Mouse (Mus musculus): ENCODE results near the gene Coq2. TPM values are rescaled to one million over a fixed set of nuclear protein-coding genes. Genes with fewer than 3 reads are reported as not detected.

The Coq2 gene
- total and polyA plus RNA-seq, 2 experiments from 2014 or later = 61.6 to 97.5 TPM

DNA sequence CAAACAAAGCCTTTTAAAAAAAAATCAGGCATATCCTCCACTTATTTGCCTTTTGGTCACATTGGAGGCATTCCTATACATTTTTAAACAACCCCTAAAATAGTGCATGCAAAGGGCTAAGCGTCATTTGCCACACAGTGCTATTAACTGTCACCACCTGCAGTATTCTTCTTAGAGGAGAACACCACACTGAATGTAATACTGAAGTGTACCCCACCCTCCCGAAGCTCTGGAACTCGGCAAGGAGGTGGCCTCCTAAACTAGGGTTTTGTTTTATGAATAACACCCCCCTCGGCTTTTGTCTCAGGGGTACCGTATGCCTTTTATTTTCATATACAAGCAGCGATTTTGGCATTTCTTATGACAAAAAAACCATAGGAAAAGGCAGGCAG is 5.6 kb upstream of the Coq2 start:
- Histone ChIP-seq H3K4me3 (ENCODE audit: low read length) (no peak overlapping the region), H3K36me3 (ENCODE audit: insufficient read depth, low read length) (no peaks in the 10 kb centered on the region), H3K27ac (no peak overlapping the region), H3K4me2 (ENCODE audit: low read depth, low read length) (no peak overlapping the region), H3K4me1 (ENCODE audit: insufficient read depth, low read length) (no peaks in the 10 kb centered on the region), H3K9me3 (ENCODE audit: low read length) (no peaks in the 10 kb centered on the region), H3K9ac (replicated peaks; ENCODE audit: low read length) (no peak overlapping the region), H3K27me3 (ENCODE audit: insufficient read depth, low read length) (no peaks in the 10 kb centered on the region)
- WGBS = 78% methylated on average over 6 of the region's 6 CpGs
- no peak for TF ChIP-seq CTCF (IDR thresholded peaks at IDR 0.05; ENCODE audit: low read depth)
- no peak for ATAC-seq
- DNase-seq (ENCODE audit: low spot score) = no peak

DNA sequence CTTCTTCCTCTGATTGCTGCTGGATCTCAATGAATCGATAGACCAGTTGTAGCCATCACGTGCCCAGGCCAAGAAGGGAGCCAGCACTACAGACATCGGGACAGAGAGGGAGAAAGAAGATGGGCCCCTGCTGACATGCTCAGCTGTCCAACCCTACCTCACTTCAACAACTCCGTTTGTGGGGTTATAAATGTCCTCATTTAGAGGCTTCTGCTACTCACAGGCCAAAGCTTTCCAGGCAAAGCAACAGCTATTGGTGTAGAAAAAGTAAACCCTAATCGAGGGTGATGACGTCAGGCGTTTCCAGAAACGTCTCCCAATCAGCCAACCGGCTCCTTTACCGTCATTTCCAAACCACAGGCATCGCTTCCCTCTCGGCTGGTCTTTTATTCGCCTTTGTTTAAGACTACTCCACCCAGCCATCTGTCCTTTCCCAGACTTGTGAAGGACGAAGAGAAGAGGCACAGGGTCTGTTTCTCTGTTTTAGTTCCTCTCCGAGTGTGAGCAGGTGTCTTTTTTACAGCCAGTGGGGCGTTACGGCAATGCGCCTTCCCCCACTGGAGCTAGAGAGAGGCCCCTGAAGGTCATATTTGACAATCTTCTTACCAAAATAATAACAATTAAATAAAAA is 5.1 kb upstream of the Coq2 start:
- no peaks in the 10 kb centered on the region for H3K4me1 ChIP-seq (ENCODE audit: insufficient read depth, low read length)
- DNase-seq (ENCODE audit: low spot score) (no peak), ATAC-seq (no peak)
- no peak overlapping the region for H3K4me2 ChIP-seq (ENCODE audit: low read depth, low read length)
- 55% methylated on average over 18 of the region's 18 CpGs for WGBS
- H3K9me3 ChIP-seq (ENCODE audit: low read length) = no peaks in the 10 kb centered on the region
- no peaks in the 10 kb centered on the region for H3K36me3 ChIP-seq (ENCODE audit: insufficient read depth, low read length)
- H3K27me3 ChIP-seq (ENCODE audit: insufficient read depth, low read length) = no peaks in the 10 kb centered on the region
- no peak overlapping the region for H3K27ac ChIP-seq
- no peak for TF ChIP-seq CTCF (IDR thresholded peaks at IDR 0.05; ENCODE audit: low read depth)
- no peak overlapping the region for H3K9ac ChIP-seq (replicated peaks; ENCODE audit: low read length)
- no peak overlapping the region for H3K4me3 ChIP-seq (ENCODE audit: low read length)

DNA sequence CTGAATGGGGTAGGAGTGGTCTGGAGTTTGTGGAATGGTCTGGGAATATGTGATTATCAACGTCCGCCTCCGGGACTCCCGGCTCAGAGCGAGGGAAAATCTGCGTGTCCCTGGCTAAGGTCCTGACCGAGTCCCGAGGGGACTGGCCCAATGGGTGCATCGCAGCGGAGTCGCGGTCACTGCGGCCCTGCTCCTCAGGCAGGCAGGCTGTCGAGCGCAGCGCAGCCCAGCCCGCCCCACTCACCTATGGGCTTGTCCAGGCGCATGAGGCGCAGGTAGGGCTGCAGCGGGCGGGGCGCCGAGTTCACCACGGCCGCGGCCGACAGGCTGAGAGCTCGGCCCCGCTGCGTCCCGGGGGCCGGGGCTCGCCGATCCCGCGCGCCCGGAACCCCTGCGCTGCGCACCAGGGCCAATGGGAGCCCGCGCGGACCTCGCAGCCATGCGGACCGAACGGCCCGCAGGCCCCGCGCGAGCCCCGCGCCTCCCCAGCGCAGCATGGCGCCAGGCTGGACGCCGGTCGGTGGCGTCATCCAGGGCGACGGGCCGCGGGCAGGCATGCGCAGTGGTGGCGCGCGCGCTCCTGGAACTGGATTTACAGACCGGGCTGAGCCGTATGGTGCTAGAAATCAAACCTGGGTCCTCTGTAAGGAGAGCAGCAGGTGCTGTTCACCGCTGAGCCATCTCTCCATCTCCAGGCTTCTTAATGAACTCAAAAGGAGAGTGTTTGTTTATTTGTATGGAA is 1.0 kb downstream of the Coq2 start:
- peak overlapping the region; percentile 78 for H3K4me3 ChIP-seq (ENCODE audit: low read length)
- DNase-seq (ENCODE audit: low spot score) (peak; percentile 94), ATAC-seq (peak; percentile 97)
- H3K9me3 ChIP-seq (ENCODE audit: low read length) = no peaks in the 10 kb centered on the region
- H3K4me2 ChIP-seq (ENCODE audit: low read depth, low read length) = peak overlapping the region; percentile 78
- no peak for TF ChIP-seq CTCF (IDR thresholded peaks at IDR 0.05; ENCODE audit: low read depth)
- no peaks in the 10 kb centered on the region; the same call in 1 of the 2 replicates for H3K36me3 ChIP-seq (ENCODE audit: insufficient read depth, low read length)
- no peaks in the 10 kb centered on the region for H3K27me3 ChIP-seq (ENCODE audit: insufficient read depth, low read length)
- peak overlapping the region; percentile 93 for H3K9ac ChIP-seq (replicated peaks; ENCODE audit: low read length)
- H3K27ac ChIP-seq = peak overlapping the region; percentile 78
- H3K4me1 ChIP-seq (ENCODE audit: insufficient read depth, low read length) = no peaks in the 10 kb centered on the region
- WGBS = under 1% methylated on average over 67 of the region's 71 CpGs

DNA sequence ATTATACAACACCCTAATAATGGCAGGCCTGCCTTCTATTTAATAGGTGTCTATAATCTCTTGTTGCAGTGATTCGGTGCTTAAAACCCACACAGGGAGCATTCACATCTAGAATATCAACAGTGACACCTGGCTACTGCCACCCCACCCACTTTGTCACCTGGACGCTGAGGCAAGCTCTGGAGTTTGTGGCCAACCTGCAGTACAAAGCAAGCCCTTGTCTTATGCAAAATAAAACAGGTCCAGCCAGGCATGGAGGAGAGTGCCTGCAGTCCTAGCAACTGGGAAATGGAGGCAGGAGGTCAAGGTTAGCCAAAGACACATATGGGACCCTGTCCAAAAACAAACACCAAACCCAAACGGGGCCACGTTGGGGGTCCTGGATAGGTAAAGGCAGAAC is 2.5 kb downstream of the Coq2 start:
- Histone ChIP-seq H3K4me3 (ENCODE audit: low read length) (no peak overlapping the region), H3K4me2 (ENCODE audit: low read depth, low read length) (no peak overlapping the region), H3K36me3 (ENCODE audit: insufficient read depth, low read length) (no peaks in the 10 kb centered on the region; the same call in 1 of the 2 replicates), H3K4me1 (ENCODE audit: insufficient read depth, low read length) (no peaks in the 10 kb centered on the region), H3K9me3 (ENCODE audit: low read length) (no peaks in the 10 kb centered on the region), H3K27ac (no peak overlapping the region), H3K27me3 (ENCODE audit: insufficient read depth, low read length) (no peaks in the 10 kb centered on the region), H3K9ac (replicated peaks; ENCODE audit: low read length) (no peak overlapping the region)
- WGBS = 87% methylated on average over 4 of the region's 4 CpGs
- no peak for TF ChIP-seq CTCF (IDR thresholded peaks at IDR 0.05; ENCODE audit: low read depth)
- DNase-seq (ENCODE audit: low spot score) (no peak), ATAC-seq (no peak)

DNA sequence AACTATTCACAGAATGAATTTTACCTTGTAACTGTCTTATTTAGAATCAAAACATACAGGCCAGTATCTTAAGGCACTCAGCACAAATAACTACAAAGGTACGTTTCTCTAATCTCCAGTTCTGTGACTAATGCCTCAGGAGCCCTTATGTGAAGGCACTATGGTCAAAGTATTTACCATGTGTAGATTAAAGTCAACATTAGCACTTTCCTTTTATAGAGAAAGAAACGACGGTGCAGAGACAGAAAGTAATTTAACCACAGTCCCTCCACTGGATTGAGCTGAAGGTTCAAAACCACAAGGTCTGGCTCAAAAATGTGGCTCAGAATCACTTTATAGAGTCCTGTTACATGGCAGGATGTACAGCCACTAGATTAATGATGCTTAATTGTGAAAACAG is 3.0 kb downstream of the Coq2 start:
- Histone ChIP-seq H3K36me3 (ENCODE audit: insufficient read depth, low read length) (no peaks in the 10 kb centered on the region; the same call in 1 of the 2 replicates), H3K4me1 (ENCODE audit: insufficient read depth, low read length) (no peaks in the 10 kb centered on the region), H3K4me3 (ENCODE audit: low read length) (no peak overlapping the region), H3K27me3 (ENCODE audit: insufficient read depth, low read length) (no peaks in the 10 kb centered on the region), H3K9me3 (ENCODE audit: low read length) (no peaks in the 10 kb centered on the region), H3K4me2 (ENCODE audit: low read depth, low read length) (no peak overlapping the region), H3K9ac (replicated peaks; ENCODE audit: low read length) (no peak overlapping the region), H3K27ac (no peak overlapping the region)
- ATAC-seq = no peak
- WGBS = 91% methylated on average over 3 of the region's 3 CpGs
- no peak for DNase-seq (ENCODE audit: low spot score)
- TF ChIP-seq CTCF (IDR thresholded peaks at IDR 0.05; ENCODE audit: low read depth) = no peak

DNA sequence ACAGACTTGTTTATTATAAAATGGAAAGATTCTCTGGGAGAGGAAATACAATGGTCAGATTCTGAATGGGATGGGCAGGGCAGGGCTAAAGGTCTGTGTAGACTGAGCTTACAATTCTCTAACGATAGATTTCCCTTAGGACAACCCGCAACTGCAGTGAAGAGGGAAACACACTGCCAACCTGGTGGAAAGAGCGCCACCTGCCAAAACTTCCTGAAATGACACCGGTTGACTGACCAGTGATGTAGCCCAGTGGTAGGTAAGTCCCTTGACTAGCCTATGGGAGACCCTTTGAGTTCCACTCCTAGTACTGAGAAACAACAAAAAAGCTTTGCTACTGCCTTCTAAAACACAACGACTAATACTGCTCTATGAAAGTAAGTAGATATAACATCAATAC is 3.5 kb downstream of the Coq2 start:
- Histone ChIP-seq H3K9ac (replicated peaks; ENCODE audit: low read length) (no peak overlapping the region), H3K4me3 (ENCODE audit: low read length) (no peak overlapping the region), H3K36me3 (ENCODE audit: insufficient read depth, low read length) (peaks cover under 1% of the 10 kb centered on the region; the same call in 1 of the 2 replicates), H3K4me2 (ENCODE audit: low read depth, low read length) (no peak overlapping the region), H3K27ac (no peak overlapping the region), H3K9me3 (ENCODE audit: low read length) (no peaks in the 10 kb centered on the region), H3K4me1 (ENCODE audit: insufficient read depth, low read length) (no peaks in the 10 kb centered on the region), H3K27me3 (ENCODE audit: insufficient read depth, low read length) (no peaks in the 10 kb centered on the region)
- 31% methylated on average over 5 of the region's 5 CpGs for WGBS
- TF ChIP-seq CTCF (IDR thresholded peaks at IDR 0.05; ENCODE audit: low read depth) = peak; percentile 66
- peak; percentile 62 for DNase-seq (ENCODE audit: low spot score)
- no peak for ATAC-seq

DNA sequence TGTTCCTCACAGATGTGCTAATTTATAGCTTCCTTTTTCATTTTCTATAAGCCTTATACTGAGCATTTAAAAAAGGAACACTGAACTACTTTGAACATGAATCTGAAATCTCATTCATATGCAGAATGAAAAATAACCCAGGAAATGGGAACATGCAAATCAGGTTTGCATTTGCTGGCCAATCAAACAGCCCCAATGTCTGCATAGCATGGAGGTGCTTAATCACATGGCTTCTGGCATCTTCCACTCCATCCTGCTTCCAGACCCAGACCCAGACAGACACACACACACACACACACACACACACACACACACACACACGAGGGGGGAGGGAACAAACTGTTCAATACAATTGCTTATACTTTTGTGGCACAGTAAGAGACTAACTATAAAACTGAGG is 8.0 kb downstream of the Coq2 start:
- peaks cover 7% of the 10 kb centered on the region; the same call in 1 of the 2 replicates for H3K36me3 ChIP-seq (ENCODE audit: insufficient read depth, low read length)
- no peaks in the 10 kb centered on the region for H3K27me3 ChIP-seq (ENCODE audit: insufficient read depth, low read length)
- no peak overlapping the region for H3K4me3 ChIP-seq (ENCODE audit: low read length)
- WGBS = 64% methylated on average over 1 of the region's 1 CpGs
- no peaks in the 10 kb centered on the region for H3K9me3 ChIP-seq (ENCODE audit: low read length)
- H3K9ac ChIP-seq (replicated peaks; ENCODE audit: low read length) = no peak overlapping the region
- ATAC-seq = no peak
- DNase-seq (ENCODE audit: low spot score) = no peak
- no peak for TF ChIP-seq CTCF (IDR thresholded peaks at IDR 0.05; ENCODE audit: low read depth)
- H3K4me1 ChIP-seq (ENCODE audit: insufficient read depth, low read length) = no peaks in the 10 kb centered on the region
- H3K4me2 ChIP-seq (ENCODE audit: low read depth, low read length) = no peak overlapping the region
- no peak overlapping the region for H3K27ac ChIP-seq
